Mouse (Mus musculus) hindbrain, embryonic 13.5 days (tissue): ENCODE measurements around the gene Sema3a. TPM values are rescaled to one million over a fixed set of nuclear protein-coding genes. Genes with fewer than 3 reads are reported as not detected.
A peak's percentile ranks its signal among the peaks of the same experiment; 100 is the strongest.
"Not testable (repeated sequence)": the region's sequence is repeated elsewhere in the genome, so short reads cannot be mapped to it uniquely, and the experiment has no call there.

Experiments used
- ATAC-seq: fragments of 200-750 bp; cut with Nextera tagmentation; 2 replicates; pipeline ENCODE4 v1.8.0; 2017; ENCODE audit warnings: moderate TSS enrichment; ENCODE audit not compliant: low FRiP score
- H3K27ac ChIP-seq: fragments of 300-500 bp; sonication (generic); 2 replicates; pipeline ENCODE4 v1.5.1; 2015; ENCODE audit warnings: inconsistent platforms, mild to moderate bottlenecking, moderate library complexity
- H3K27me3 ChIP-seq: fragments of 300-500 bp; sonication (generic); 2 replicates; pipeline ENCODE4 v1.6.1; 2015; ENCODE audit warnings: mild to moderate bottlenecking, inconsistent platforms
- H3K36me3 ChIP-seq: fragments of 300-500 bp; sonication (generic); 2 replicates; pipeline ENCODE4 v1.6.1; 2015; ENCODE audit warnings: mild to moderate bottlenecking, inconsistent platforms
- H3K4me1 ChIP-seq: fragments of 300-500 bp; sonication (generic); replicated peaks from 2 replicates; pipeline ENCODE4 v1.6.1; 2015; ENCODE audit warnings: inconsistent platforms
- H3K4me2 ChIP-seq: fragments of 300-500 bp; sonication (generic); 2 replicates; pipeline ENCODE4 v1.6.1; 2015; ENCODE audit warnings: inconsistent platforms, mild to moderate bottlenecking, moderate library complexity
- H3K4me3 ChIP-seq: fragments of 300-500 bp; sonication (generic); 2 replicates; pipeline ENCODE4 v1.5.1; 2015; ENCODE audit warnings: mild to moderate bottlenecking, inconsistent platforms
- H3K9ac ChIP-seq: fragments of 300-500 bp; sonication (generic); 2 replicates; pipeline ENCODE4 v1.6.1; 2015; ENCODE audit warnings: mild to moderate bottlenecking, inconsistent platforms
- H3K9me3 ChIP-seq: fragments of 300-500 bp; sonication (generic); 2 replicates; pipeline ENCODE4 v1.6.1; 2016; ENCODE audit warnings: inconsistent platforms
- WGBS: fragments of 180-500 bp; shearing (Covaris S2); methylation state at CpG from one replicate; pipeline ENCODE4 v1.1.7; 2015; 5-methylcytosine and 5-hydroxymethylcytosine counted together
- polyA plus RNA-seq: library from polyadenylated mRNA; unstranded; fragments of >200 nt; fragmentation: Nextera tagmentation; extraction: Ambion mirVana; gene quantifications from 2 replicates; pipeline ENCODE4 v1.2.1, GENCODE M21; 2015

Sema3a gene
- polyA plus RNA-seq, 1 experiment from 2014 or later, result 17.5 TPM

GRCm38 (mm10) chr5:13460182-13461001 is 335.2 kb downstream of the Sema3a start:
- Histone ChIP-seq H3K27ac (no peak overlapping the region), H3K4me3 (no peak overlapping the region), H3K27me3 (no peaks in the 10 kb centered on the region), H3K4me1 (no peaks in the 10 kb centered on the region), H3K36me3 (no peaks in the 10 kb centered on the region), H3K9ac (no peak overlapping the region), H3K4me2 (no peak overlapping the region), H3K9me3 (no peaks in the 10 kb centered on the region)
- 88% methylated on average over 1 of the region's 1 CpGs for WGBS
- ATAC-seq, result no peak

GRCm38 (mm10) chr5:13468856-13469255 is 343.6 kb downstream of the Sema3a start:
- Histone ChIP-seq H3K4me3 (no peak overlapping the region), H3K4me2 (no peak overlapping the region), H3K36me3 (no peaks in the 10 kb centered on the region), H3K4me1 (peaks cover 4% of the 10 kb centered on the region; the same call in 1 of the 2 replicates), H3K27ac (no peak overlapping the region), H3K27me3 (no peaks in the 10 kb centered on the region), H3K9me3 (no peaks in the 10 kb centered on the region), H3K9ac (no peak overlapping the region)
- WGBS, result 65% methylated on average over 7 of the region's 7 CpGs
- 0 out of 2 replicates have a peak, but pooled peaks have one; percentile 17 for ATAC-seq

DNA sequence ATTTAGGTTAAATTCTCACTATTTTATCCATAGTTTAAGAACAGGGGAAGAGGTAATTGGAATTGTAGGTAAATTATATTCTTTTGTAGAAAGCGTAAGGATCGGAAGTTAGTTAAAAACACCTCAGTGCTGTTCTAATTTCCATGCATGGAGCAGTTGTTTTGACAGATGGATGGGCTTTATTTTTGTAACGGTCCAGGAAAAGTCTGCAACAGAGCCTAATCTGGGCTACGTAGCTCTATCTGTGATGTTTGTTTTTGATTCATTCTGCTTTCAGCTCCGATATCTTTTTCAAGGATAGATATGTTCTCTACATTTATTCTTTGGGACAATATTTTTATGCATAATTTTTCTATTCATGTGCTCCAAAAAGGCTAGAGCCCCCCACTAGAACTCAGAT is 344.2 kb downstream of the Sema3a start:
- H3K9ac ChIP-seq, result no peak overlapping the region
- no peak overlapping the region for H3K27ac ChIP-seq
- H3K9me3 ChIP-seq, result no peaks in the 10 kb centered on the region
- no peak overlapping the region for H3K4me3 ChIP-seq
- H3K27me3 ChIP-seq, result no peaks in the 10 kb centered on the region
- H3K4me2 ChIP-seq, result no peak overlapping the region
- 73% methylated on average over 5 of the region's 5 CpGs for WGBS
- no peaks in the 10 kb centered on the region for H3K36me3 ChIP-seq
- peaks cover 4% of the 10 kb centered on the region; the same call in 1 of the 2 replicates for H3K4me1 ChIP-seq
- no peak for ATAC-seq

- ATAC-seq, result no peak
- H3K36me3 ChIP-seq, result no peaks in the 10 kb centered on the region
- WGBS, result 61% methylated on average over 7 of the region's 7 CpGs
- no peak overlapping the region; the same call in 1 of the 2 replicates for H3K27ac ChIP-seq
- no peaks in the 10 kb centered on the region for H3K9me3 ChIP-seq
- H3K9ac ChIP-seq, result no peak overlapping the region
- no peak overlapping the region for H3K4me3 ChIP-seq
- peaks cover 4% of the 10 kb centered on the region; the same call in 1 of the 2 replicates for H3K4me1 ChIP-seq
- no peak overlapping the region for H3K4me2 ChIP-seq
- no peaks in the 10 kb centered on the region for H3K27me3 ChIP-seq
Observed at GRCm38 (mm10) chr5:13470057-13470905, 345.1 kb downstream of the Sema3a start.

DNA sequence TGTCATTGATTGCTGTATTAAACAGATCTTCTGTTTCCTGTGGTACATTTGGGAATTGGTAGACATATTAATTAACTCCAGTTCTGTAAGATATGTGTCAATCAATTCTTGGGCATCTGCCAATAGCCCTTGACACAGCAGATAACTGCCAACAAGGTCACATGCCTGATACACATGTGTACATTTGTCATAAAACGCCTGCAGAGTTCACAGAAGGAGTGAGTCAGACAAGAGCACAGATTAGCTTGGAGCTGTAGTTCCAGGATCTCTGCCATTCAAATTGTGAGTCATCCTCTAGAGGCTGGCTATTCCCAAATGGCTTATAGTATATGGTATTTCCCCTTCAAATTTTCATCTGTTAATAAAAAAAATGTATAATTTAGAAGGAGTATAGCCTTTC is 352.4 kb downstream of the Sema3a start:
- ATAC-seq, result no peak
- H3K4me1 ChIP-seq, result no peaks in the 10 kb centered on the region
- 62% methylated on average over 1 of the region's 1 CpGs for WGBS

DNA sequence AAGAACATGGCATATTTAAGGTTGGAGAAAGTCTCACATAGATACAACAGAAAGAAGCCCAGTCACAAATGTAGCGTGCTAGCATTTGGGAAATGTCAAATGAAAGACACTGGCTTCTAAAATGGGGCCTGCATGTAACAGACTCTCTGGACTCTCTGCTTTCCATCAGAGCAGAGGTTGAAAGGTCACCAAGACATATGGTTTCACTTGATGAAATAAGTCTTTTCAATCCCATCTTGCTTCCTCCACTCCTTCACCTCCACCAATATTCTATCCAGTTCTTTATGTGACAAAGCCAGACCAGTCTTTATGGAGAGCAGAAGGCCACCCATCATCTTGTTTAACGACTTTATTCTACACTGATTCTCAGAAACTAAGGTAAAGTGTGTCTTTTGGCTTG is 363.5 kb downstream of the Sema3a start:
- H3K4me3 ChIP-seq, result no peak overlapping the region
- H3K27me3 ChIP-seq, result no peaks in the 10 kb centered on the region
- H3K9ac ChIP-seq, result no peak overlapping the region
- H3K36me3 ChIP-seq, result no peaks in the 10 kb centered on the region
- H3K27ac ChIP-seq, result no peak overlapping the region
- no peaks in the 10 kb centered on the region for H3K9me3 ChIP-seq
- WGBS, result 82% methylated on average over 2 of the region's 2 CpGs
- H3K4me1 ChIP-seq, result no peaks in the 10 kb centered on the region
- H3K4me2 ChIP-seq, result no peak overlapping the region
- no peak for ATAC-seq

More for the DNA sequence above, 352.4 kb downstream of the Sema3a start:
- H3K36me3 ChIP-seq, result no peaks in the 10 kb centered on the region
- no peak overlapping the region for H3K4me2 ChIP-seq
- no peak overlapping the region for H3K4me3 ChIP-seq
- no peak overlapping the region for H3K27ac ChIP-seq
- H3K9me3 ChIP-seq, result no peaks in the 10 kb centered on the region
- no peak overlapping the region for H3K9ac ChIP-seq
- H3K27me3 ChIP-seq, result no peaks in the 10 kb centered on the region

DNA sequence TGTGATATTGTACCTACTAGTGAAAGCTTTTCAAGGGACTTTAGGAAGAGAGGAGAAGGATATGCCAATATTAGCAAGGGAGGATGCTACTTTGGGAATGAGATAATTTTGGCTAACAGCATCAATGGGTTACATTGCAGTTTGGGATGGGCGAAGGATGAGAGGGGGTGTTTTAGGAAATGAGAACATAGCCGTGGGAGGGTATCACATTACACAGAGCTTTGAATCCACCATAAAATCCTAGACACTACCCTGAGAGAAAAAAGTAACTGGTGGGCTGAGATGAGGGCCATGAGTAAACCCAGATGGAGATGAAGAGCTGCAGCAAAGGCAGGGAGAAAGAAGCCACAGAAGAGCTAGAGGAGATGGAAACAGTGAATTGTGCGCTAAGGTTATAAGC is 370.8 kb downstream of the Sema3a start:
- not testable (repeated sequence) for ATAC-seq, H3K27ac ChIP-seq, H3K27me3 ChIP-seq, H3K4me1 ChIP-seq, H3K4me2 ChIP-seq, H3K9ac ChIP-seq, H3K9me3 ChIP-seq, H3K4me3 ChIP-seq, H3K36me3 ChIP-seq
- 87% methylated on average over 3 of the region's 3 CpGs for WGBS

- Histone ChIP-seq H3K9ac (no peak overlapping the region), H3K27me3 (no peaks in the 10 kb centered on the region), H3K27ac (no peak overlapping the region), H3K36me3 (no peaks in the 10 kb centered on the region), H3K4me3 (no peak overlapping the region), H3K4me1 (no peaks in the 10 kb centered on the region), H3K9me3 (no peaks in the 10 kb centered on the region), H3K4me2 (no peak overlapping the region)
- WGBS, result 80% methylated on average over 2 of the region's 2 CpGs
- no peak for ATAC-seq
Observed at GRCm38 (mm10) chr5:13499835-13500234, 374.6 kb downstream of the Sema3a start.

DNA sequence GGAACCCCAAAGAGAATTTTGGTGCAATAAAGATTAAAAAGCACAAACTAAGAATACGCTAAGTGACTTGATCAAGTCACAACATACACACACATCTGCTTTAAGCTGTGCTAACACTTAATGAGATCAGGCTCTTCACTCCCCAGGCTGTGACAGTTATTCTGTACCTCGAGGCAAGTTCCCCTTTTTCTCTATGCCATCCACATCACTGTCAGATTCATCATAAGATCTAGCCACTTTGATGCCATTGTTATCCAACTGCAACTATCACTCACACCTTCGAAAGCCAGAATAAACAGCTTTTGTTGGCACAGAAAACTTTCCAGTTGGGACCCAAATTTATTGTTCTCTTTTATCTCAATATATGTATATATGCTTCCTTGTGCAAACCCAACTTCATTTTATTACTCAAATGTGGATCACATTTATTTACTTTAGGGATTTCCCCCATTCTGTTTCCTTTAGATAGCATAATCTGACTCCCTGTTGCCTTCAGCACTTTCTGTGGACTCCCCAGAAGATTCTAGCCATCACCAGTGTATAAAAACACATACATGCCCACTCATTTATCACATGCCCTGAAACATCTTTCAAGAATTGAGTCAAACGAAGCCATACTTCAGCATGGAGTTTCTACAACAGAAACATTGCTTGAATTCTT is 380.8 kb downstream of the Sema3a start:
- no peak for ATAC-seq
- Histone ChIP-seq H3K9ac (no peak overlapping the region), H3K36me3 (no peaks in the 10 kb centered on the region), H3K4me1 (no peaks in the 10 kb centered on the region), H3K4me3 (no peak overlapping the region), H3K4me2 (no peak overlapping the region), H3K9me3 (no peaks in the 10 kb centered on the region), H3K27me3 (no peaks in the 10 kb centered on the region), H3K27ac (no peak overlapping the region)
- WGBS, result 66% methylated on average over 4 of the region's 4 CpGs

- 88% methylated on average over 3 of the region's 3 CpGs for WGBS
- Histone ChIP-seq H3K9me3 (no peaks in the 10 kb centered on the region), H3K36me3 (no peaks in the 10 kb centered on the region), H3K9ac (no peak overlapping the region), H3K27me3 (no peaks in the 10 kb centered on the region), H3K4me3 (no peak overlapping the region), H3K4me2 (no peak overlapping the region), H3K4me1 (no peaks in the 10 kb centered on the region), H3K27ac (no peak overlapping the region)
- ATAC-seq, result no peak
Observed at GRCm38 (mm10) chr5:13509163-13509562, 383.9 kb downstream of the Sema3a start.

DNA sequence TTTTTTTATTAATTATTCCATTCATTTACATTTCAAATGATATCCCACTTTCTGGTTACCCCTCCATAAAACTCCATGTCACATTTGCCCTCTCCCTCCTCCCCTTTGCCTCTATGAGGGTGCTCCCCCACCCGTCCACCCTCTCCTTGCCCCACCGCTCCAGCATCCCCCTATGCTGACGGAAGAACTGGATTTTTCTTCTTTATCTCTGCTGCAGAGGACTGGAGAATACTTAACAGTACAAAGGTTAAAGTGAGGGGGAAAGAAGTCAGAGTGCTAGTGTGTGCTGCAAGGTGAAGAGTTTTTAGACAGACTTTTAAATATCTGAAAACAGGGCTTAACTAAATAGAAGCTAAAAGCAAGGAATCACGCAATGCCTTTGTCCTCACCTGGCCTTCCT is 391.8 kb downstream of the Sema3a start:
- 89% methylated on average over 4 of the region's 4 CpGs for WGBS
- H3K9ac ChIP-seq, result no peak overlapping the region
- H3K4me1 ChIP-seq, result no peaks in the 10 kb centered on the region
- no peak overlapping the region for H3K27ac ChIP-seq
- no peaks in the 10 kb centered on the region for H3K36me3 ChIP-seq
- no peak overlapping the region for H3K4me3 ChIP-seq
- H3K4me2 ChIP-seq, result no peak overlapping the region
- H3K27me3 ChIP-seq, result 0 out of 2 replicates have a peak, but pooled peaks cover 2% of the 10 kb centered on the region
- ATAC-seq, result no peak
- no peaks in the 10 kb centered on the region for H3K9me3 ChIP-seq

DNA sequence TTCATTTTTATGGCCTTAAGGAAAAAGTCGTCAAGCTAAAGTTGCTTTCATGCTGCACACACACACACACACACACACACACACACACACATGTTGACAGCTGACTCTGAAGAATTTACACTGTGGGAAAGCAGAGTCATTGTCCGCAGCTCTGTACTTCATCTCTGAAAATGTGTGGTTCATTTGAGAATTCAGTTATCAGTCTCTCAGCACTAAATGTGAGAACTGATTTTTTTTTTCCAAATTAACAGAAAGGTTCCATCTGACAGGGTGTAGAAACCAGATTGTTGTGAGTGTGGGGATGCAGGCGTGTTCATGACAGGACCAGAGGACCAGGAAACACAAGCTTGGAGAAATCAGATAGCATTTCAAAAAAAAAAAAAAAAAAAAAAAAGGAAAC is 400.4 kb downstream of the Sema3a start:
- no peak overlapping the region for H3K9ac ChIP-seq
- WGBS, result 75% methylated on average over 3 of the region's 3 CpGs

More for the DNA sequence above, 400.4 kb downstream of the Sema3a start:
- Histone ChIP-seq H3K4me1 (peaks cover 7% of the 10 kb centered on the region), H3K36me3 (no peaks in the 10 kb centered on the region), H3K9me3 (no peaks in the 10 kb centered on the region), H3K4me3 (no peak overlapping the region), H3K4me2 (no peak overlapping the region), H3K27ac (no peak overlapping the region), H3K27me3 (peaks cover 12% of the 10 kb centered on the region; the same call in 1 of the 2 replicates)
- ATAC-seq, result no peak
